Mouse (Mus musculus) megakaryocyte, embryonic 14.5 days (primary cell): ENCODE measurements around the gene Vps35.

Experiments used
- FLI1 ChIP-seq: IDR thresholded peaks from 2 replicates; pipeline ENCODE4 v1.6.1; 2012; ENCODE audit warnings: low read length, inconsistent platforms, mixed read lengths
- GATA1 ChIP-seq: IDR thresholded peaks from 3 replicates; pipeline ENCODE4 v1.6.1; 2012; ENCODE audit warnings: mixed read lengths, low read length, inconsistent platforms, borderline replicate concordance

DNA sequence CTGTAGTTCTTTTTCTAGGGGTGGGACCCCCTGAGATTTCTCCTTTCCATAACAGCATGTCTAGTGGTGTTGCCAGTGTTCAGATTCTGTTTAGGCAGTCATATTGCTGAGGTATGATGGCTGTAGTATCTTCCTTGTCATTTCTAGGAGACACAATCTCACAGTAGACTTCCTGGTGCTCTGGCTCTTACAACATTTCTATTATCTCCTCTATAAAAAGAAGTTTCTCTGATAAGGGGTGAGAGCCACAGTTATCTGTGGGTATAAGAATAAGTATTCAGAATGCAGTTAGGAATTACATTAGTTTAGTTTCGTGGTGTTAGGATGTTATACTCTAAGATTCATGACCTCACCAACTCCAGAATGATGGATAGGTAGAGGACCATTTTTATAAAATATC, 72.3 kb downstream of the Vps35 start:
- no peak for TF ChIP-seq FLI1
- TF ChIP-seq GATA1 = no peak
